Mouse (Mus musculus): Measurements from ENCODE around the gene Mat2a.

Gene Mat2a

DNA sequence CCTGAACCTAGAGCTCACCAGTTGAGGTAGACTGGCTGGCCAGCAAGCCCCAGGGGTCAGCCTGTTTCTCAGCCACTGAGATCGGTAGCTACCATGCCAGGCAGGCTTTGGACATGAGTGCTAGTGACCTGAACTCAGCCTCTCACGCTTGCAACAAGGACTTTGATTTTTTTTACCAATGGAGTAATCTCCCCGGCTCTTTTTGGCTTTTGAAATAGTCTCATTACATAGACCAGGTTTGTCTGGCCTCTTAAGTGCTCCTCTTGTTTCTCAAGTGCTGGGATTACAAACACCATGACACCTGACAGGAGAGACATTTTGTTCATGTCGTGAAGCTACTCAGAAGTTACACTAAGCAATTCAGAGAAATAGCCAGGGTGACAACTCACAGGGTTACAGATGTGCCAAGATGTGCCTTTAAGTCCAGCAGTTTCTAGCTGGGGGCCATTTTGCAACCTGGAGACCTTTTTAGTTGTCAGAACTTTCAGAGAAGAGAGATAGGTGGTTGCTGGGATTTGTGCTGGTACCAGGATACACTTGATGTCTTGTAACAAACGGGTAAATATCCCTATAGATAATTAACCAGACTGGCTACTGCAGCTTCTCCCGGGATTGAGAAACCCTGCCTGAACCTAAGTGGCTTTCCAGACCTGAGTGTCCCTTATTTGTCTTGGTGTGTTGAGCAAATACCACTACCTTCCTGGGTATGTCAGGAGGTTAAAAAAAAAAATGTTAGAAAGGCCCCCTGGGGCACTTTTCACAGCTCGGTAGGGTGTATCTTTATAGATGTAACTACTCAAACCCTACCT lies 23.2 kb downstream of the Mat2a start:
- no peak for DNase-seq (ENCODE audit: low spot score in 2 of 2)

DNA sequence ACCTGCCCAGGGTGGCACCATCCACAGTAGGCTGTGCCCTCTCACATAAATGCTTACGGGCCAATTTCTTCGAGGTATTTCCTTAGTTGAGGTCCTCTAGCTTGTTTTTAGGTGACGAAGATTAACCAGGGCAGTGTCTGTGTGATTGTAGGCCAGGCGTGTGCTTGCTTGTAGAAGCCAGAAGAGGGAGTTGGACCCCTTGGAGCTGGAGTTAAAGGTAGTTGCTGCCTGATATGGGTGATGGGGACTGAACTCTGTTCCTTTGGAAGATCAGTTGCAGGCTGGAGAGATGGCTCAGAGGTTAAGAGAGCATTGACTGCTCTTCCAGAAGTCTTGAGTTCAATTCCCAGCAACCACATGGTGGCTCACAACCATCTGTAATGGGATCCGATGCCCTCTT lies 24.2 kb downstream of the Mat2a start:
- DNase-seq (ENCODE audit: low spot score in 2 of 2): no peak

DNA sequence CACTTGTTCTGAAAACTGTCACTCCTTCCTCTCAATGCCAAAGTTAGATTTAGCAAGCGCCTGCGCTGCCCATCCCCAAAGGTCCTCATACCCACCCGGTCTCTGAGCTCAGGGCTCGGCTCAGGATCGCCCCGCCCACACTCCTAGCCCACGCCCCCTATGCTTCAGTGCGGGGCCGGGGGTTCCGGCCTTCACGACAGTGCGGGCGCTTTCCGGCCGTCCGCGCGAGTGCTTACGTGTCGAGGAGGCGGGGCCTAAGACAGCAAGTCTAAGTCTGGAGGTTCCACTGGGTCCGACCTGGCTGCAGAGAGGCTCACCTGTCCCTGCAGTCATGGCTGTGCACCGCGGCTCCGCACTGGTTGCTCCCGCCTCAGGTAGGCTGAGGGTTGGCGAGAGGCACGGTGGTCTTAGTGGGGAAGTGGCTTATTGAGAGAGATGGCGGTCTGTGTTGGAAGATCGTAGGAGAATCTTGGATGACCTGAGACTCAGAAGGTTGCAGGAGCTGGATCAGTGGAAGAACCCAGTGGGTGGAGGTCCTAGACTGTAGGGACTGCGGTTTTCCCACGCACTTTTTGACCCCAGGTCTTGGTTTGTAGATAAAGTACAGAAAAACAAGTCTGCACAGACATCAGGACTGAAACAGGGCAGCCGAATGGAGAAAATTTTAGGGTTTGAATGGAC lies 25.1 kb downstream of the Mat2a start, which contains the start of gene Ggcx:
Ggcx (plus strand) TSS at position 233 of the 681 bp plus-strand sequence.
- peak; percentile 92 to 94 for DNase-seq (ENCODE audit: low spot score in 2 of 2)

DNA sequence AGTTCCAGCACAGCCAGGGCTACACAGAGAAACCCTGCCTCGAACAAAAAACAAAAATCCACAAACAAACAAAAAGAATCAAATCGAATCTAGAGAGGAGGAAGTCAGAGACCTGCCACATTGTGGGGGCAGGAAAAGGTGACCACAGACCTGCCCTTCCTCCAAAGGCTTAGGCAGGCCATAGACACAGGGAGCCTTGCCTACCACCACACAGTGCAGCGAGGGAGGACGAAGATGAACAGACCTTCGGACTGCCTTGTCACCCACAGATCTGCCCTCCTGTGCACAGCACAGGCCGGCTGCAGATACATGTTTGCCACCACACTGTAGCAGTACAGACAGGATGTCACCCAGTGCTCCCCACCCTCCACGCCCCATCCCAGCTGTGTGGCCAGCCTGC lies 28.8 kb downstream of the Mat2a start:
- DNase-seq (ENCODE audit: low spot score in 2 of 2): no peak

DNA sequence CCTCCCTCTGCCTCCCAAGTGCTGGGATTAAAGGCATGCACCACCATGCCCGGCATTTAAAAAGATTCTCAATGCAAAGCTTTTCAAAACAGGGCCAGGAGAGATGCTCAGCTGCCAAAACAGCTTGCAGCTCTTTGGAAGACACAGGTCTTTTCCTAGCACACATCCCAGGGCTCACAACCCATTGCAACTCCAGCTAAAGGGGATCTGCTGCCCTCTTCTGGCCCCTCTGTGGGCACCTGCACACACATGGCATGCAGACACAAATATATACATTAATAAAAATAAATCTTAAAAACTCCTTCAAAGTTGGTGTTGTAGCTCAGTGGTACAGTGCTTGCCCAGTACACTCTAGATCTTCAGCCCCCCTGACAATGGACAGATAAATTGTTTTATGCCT lies 29.4 kb downstream of the Mat2a start:
- DNase-seq (ENCODE audit: low spot score in 2 of 2): no peak

DNA sequence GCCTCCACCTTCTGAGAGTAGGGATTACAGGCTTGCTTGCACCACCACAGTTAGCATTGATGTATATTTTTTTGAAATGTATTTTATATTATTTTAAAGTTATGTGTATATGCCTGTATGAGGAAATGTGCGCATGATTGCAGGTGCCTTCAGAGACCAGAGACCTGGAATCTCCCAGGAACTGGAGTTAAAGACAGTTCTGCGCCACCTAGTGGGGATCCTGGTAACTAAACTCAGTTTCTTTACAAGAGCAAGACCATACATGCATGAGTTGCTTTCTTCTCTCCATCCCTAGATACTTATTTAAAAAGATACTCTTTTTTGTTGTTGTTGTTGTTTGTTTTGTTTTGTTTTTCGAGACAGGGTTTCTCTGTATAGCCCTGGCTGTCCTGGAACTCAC lies 29.8 kb downstream of the Mat2a start:
- peak in 1 of 2 experiments; percentile 80 for DNase-seq (ENCODE audit: low spot score in 2 of 2)

DNA sequence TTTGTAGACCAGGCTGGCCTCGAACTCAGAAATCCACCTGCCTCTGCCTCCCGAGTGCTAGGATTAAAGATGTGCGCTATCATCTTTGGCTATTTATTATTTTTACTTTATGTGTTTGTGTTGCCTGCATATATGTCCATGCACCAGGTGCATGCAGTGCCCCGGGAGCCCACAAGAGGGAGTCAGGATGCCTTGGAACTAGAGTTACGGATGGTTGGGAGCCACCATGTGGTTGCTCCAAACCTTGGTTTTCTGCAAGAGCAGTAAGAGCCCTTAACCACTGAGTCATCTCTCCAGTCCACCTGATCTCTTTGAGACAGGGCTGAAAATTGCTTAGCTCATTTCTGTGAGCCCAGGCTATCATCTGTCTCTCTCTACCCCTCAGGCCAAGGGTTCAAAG lies 32.2 kb downstream of the Mat2a start:
- DNase-seq (ENCODE audit: low spot score in 2 of 2): peak; percentile 79 to 85

DNA sequence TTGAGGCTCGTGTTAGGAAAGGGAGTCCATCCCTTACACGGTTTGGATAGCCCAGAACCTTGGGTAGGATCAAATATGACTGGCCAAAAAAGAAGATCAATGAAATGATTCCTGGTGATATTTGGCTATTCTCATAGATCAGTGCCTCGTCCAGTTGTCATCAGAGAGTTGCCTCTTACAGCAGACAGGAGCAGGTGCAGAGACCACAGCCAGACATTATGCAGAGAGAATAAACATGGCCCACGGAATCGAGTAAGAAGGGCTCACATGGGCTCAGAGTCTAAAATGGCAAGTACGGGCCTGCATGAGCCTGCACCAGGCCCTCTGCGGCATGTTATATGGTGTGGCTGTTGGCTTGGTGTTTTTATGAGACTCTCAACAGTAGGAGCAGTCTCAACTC lies 34.0 kb downstream of the Mat2a start:
- DNase-seq (ENCODE audit: low spot score in 2 of 2): no peak

DNA sequence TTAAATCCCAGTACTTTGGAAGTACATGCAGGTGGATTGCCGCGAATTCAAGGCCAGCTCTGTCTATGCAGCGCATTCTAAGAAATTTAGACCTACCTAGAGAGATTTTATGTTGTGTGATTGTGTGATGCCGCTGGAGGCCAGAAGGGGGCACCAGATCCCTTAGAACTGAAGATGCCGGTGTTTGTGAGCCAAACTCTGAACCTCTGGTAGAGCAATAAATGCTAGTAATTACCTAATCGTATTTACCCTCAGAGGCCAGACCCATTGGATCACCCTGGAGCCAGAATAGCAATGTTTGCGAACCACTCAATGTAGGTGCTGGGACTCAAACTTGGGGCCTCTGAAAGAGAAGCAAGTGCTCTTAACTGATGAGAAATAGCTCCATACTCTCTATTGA lies 37.5 kb downstream of the Mat2a start:
- DNase-seq (ENCODE audit: low spot score in 2 of 2): peak; percentile 59 to 76

DNA sequence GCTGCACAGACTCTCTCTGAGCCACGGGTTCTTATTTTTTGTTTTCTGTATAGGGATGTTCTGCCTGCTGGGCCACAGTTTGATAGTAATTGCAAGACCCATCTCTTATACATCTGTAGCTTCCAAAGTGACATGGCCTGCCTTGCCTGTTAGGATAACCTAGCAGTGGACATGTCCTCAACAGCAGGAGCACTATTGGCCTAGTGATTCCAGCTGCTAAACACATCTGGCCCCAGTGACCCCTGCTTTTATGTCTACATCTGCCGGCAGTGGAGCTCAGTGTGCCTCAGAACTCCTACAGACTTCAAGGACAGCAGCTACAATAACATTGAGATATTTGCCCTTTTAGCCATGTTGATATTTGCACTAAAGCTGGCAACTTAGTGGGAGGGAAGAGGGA lies 39.4 kb downstream of the Mat2a start:
- no peak for DNase-seq (ENCODE audit: low spot score in 2 of 2)

DNA sequence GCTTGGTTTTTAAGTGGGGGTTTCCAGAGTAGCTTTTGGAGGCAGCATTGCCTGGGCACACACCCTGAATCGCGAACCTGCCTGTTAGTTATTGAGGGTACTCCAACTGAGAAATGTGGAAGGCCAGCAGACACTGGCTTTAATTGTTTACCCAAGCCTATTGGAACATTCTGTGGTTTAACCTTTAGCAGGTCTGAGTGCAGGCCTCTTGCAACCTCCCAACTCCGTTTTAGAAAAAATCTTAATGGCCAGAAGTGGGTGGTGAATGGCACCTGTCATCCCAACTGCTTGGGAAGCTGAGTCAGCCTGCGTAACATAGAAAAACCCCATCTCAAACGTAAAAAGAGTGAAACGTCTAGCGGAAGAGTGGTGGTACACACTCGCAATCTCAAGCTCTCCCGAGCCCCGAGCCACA lies 42.5 kb downstream of the Mat2a start:
- DNase-seq (ENCODE audit: low spot score in 2 of 2): no peak

DNA sequence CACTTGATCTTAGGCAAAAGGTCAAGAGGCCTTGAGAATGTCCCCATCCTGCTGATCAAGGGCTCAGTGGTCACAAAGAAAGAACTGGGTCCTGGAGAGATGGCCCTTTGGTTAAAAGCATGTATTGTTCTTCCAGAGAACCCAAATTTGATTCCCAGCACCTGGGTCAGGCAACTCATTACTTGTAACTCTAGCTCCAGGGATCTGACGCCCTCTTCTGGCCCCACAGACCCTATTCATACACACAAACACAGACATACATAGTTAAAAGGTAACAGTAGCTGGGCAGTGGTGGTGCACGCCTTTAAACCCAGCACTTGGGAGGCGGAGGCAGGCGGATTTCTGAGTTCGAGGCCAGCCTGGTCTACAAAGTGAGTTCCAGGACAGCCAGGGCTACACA lies 47.0 kb downstream of the Mat2a start:
- no peak for DNase-seq (ENCODE audit: low spot score in 2 of 2)

DNA sequence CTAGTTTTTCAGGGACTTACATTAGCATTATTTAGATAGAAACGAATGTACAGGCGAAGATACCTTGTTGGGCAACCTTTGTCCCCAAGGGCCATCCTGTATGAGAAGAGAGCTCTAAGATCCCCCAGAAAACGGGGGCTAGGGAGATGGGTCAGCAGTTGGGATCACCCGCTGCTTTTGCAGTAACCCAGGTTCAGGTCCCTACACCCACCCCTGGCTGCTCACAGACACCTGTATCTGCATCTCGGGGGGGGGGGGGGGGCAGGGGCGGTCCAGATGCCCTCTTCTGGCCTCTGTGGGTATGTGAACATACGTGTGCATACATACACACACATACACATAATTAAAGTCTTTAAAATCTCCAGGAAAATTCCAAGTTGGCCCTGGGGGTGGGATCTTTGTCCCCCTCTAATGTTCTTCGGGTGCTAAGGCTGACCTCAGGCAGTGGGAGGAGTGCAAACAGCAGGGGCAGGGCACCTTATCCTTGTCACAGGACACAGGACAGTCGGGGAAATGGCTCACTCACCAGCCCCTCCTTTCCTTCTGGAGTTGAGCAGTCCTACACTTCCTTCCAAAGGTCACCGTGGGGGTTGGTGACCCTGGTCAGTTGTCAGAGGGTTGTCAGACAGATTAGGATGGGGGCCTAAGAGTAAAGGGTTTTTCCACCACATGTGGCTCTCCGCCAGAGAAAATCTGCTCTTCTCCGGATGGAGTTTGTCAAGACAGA lies 48.4 kb downstream of the Mat2a start:
- no peak for DNase-seq (ENCODE audit: low spot score in 2 of 2)

DNA sequence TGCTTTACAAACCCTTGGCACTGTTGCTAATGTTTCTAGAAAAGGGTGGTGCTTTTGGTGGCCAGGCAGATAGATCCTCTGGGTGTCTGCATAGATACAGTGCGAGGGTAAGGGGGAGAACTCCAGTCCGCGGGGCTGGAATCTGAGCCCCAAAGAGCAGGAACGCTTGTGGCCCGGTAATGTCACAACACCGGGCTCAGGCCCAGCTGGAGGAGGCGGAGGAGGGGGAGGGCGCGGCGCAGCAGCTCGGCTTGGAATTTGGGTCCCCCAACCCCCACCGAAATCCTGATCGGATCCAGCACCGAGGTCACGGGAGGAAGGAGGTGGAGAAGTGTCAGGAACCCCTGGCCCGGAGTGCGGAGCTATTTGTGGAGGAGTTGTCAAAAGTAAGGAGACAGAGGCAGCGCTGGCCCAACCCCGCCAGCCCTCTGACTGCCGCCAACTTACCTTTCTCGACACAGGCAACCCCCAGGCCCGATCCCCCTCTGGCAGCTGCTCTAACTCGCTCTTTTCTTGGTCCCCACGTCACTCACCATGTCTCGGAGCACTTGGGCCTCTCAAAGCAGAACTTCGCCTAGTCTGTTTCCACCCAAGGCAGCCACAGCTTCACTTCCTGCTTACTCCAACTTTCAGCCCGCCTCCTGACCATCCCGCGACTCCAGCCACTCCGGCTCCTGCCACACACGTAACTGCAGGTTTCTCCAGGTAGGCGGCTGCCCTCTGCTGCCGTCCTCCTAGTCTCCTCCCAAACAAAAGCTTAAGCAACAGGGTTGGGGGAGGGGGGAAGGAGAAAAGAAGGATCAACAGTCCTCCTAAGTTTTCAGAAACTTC lies 49.2 kb downstream of the Mat2a start, which contains the start of gene Vamp8:
Vamp8 (minus strand) TSS at position 763 of the 831 bp plus-strand sequence.
- peak in 1 of 2 experiments; percentile 38 for DNase-seq (ENCODE audit: low spot score in 2 of 2)

DNA sequence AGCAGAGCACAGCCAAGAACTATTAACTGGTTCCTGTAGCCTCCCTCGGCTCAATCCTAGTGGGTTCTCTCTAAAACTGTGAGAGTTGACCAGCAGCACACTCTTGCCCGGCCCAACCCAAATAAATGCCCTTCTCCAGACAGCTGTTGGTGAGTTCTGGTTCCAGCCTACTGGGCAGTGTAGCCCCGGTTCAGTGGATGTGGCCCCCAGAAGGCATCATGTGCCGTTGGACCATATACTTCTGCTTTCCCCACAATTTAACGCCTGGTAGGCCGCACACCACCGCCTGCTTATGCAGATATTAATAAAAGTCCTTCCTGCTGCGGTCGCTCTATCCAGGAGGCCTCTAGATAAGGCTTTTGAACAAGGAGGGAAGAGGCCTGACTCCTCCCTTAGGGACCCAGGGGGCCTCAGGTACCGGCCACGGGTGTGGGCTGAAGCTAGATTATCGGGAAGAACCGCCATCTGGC lies 49.9 kb downstream of the Mat2a start:
- DNase-seq (ENCODE audit: low spot score in 2 of 2): no peak

DNA sequence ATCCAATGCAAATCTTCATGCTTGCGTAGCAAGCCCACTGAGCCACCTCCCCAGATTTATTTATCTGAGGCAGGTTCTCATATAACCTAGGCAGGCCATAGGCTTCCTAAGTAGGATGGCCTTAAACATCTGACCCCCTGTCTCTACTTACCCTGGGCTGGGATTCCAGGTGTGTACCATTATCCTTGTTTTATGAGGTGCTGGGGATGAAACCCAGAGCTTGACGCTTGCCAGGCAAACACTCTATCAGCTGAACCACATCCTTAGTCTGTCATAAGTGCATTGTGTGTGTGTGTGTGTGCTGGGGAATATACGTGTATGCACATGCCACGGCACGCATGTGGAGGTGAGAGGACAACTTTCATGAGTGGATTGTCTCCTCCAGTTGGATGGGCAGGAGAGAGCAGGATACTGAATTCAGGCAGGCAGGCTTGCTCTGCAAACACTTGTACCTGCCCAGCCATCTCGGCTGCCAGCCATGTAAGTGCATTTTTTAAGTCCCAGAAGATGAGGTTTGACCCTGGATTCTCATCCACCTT lies 50.5 kb downstream of the Mat2a start:
- DNase-seq (ENCODE audit: low spot score in 2 of 2): no peak

DNA sequence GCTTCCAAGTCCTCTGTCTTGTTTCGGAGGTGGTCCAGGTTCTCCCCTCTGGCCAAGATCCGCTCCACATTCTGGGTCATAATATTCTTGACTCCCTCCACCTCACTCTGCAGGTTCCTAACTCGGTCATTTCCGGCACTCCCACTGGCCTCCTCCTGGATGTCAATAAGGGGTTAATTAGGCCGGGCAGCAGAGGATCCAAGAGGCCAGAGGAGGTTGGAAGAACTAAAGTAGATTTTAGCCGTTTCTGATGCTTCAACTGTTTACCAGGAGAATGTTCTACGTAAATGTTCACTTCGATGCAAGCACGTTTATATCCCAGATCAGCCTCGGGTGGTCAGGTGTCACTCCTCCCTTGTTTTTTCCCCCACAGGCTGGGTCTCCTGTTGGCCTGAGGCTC lies 51.1 kb downstream of the Mat2a start:
- DNase-seq (ENCODE audit: low spot score in 2 of 2): no peak

DNA sequence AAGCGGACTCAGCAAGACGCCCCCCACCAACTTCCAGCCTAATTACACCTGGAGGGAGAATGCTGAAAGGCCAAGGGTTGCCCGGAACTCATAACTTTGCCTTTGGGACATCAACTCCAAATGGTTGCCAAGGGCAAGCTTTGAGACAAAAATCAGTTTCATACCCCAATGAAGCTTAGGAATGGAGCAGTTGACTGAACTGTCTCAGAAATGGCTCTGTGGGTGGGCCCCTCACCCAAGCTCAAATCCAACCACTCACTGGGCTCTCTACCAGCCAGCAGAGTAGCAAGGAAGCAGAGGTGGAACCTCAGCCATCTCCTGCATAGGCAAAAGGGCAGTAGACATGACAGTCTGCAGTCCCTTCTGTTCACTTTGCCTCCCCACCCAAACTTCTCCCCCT lies 51.5 kb downstream of the Mat2a start:
- no peak for DNase-seq (ENCODE audit: low spot score in 2 of 2)

DNA sequence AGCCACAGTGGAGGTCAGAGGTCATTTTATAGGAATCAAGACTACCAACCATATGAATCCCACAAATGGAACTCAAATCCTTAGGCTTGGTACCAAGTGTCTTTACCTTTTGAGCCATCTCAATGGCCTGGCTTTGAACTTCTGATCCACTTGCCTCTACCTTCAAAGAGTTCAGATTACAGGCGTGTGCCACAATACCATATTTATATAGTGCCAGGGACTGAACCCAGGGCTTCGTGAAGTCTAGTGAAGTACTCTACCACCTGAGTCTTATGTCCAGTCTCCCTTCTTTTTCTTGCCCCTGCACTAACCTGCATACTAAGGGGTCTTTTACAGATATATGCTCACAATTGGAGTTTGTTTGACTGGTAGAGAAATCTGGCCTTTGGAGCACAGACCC lies 52.8 kb downstream of the Mat2a start:
- DNase-seq (ENCODE audit: low spot score in 2 of 2): no peak

DNA sequence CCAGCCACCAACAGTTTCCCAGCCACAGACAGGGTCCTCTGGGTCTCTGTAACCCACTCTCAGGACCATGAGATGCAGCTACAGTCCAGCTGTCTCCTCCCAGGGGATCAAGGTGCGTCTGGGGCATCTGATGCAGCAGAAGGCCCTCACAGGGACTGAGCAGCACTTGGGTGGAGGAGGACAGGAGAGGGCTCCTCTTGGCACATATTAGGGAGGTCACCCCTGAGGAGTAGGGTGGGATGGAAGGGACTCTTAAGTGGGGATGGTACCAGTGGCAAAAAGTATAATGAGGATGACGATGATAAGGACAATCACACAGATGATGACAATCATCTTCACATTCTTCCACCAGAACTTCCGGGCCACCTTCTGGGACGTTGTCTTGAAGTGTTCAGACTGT lies 54.1 kb downstream of the Mat2a start:
- no peak for DNase-seq (ENCODE audit: low spot score in 2 of 2)

DNA sequence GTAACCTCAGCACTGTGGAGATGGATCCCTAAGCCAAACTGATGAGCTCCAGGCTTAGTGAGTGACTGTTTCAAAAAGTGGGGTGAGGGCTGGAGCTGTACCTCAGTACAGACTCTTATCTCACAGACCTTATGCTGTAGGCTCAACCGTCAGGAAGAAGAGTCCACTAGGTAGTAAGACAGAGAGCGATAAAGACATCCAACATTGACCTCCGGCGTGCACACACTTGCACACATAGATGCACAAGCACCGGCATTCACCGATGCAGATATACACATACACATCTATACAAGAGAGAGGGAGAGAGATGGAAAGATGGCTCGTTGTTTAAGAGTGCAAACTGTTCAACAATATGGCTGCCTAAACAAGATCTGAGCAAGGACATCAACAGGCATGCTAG lies 55.4 kb downstream of the Mat2a start:
- DNase-seq (ENCODE audit: low spot score in 2 of 2): no peak
